Mouse (Mus musculus): ENCODE data around the gene Ttc9b. TPM values are rescaled to one million over a fixed set of nuclear protein-coding genes. Genes with fewer than 3 reads are reported as not detected.

The Ttc9b gene
- 0.20 TPM in 1 of 2 replicates, not detected in the other for polyA plus RNA-seq (2015; fragmentation: Nextera tagmentation; extraction: Ambion mirVana)

DNA sequence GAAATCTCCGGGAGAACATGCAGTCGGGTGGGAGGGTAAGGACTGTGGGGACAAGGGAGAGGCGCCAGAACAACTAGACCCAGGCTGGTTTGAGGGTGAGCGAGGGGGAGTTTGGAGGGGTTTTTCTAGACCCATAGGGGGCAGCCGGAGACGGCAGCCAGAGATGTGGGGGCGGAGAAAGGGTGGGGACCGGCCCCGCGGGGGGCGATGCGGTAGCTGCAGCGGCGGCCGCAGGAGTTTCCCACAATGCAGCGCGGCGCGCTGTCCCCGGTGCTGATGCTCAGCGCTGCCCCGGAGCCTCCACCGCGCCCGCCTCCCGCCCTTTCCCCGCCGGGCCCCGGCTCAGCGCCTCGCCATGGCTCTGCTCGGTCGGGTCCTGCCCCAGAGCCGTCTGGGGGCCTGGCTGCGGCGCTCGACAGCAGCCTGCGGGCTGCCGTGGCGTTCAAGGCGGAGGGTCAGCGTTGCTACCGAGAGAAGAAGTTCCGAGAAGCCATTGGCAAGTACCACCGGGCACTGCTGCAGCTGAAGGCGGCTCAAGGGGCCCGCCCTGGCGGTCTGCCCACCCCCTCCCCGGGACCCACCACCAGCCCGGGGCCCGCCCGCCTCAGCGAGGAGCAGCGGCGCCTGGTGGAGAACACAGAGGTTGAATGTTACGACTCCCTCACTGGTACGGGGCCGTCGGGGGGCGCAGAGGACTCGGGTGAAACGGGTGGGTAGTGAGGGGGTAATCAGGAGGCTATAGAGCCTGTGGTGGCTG, at the start of gene Ttc9b:
Gene Ttc9b (plus strand): TSS at position 235 of the 757 bp plus-strand sequence.
- no peaks in the 10 kb centered on the region for H3K9me3 ChIP-seq
- peaks cover 26% of the 10 kb centered on the region for H3K36me3 ChIP-seq
- H3K27me3 ChIP-seq, result peaks cover 70% of the 10 kb centered on the region
- WGBS, result 3% methylated on average over 62 of the region's 62 CpGs
- peaks cover 10% of the 10 kb centered on the region for H3K4me1 ChIP-seq
- H3K9ac ChIP-seq, result no peak within 1 kb of the TSS
- no peak; the same call in 1 of the 2 replicates for ATAC-seq (ENCODE audit: insufficient number of reproducible peaks, low FRiP score, low TSS enrichment, low read depth)
- H3K4me2 ChIP-seq, result peak within 1 kb of the TSS; percentile 49
- H3K4me3 ChIP-seq, result peak within 1 kb of the TSS; percentile 31
- H3K27ac ChIP-seq, result no peak within 1 kb of the TSS

DNA sequence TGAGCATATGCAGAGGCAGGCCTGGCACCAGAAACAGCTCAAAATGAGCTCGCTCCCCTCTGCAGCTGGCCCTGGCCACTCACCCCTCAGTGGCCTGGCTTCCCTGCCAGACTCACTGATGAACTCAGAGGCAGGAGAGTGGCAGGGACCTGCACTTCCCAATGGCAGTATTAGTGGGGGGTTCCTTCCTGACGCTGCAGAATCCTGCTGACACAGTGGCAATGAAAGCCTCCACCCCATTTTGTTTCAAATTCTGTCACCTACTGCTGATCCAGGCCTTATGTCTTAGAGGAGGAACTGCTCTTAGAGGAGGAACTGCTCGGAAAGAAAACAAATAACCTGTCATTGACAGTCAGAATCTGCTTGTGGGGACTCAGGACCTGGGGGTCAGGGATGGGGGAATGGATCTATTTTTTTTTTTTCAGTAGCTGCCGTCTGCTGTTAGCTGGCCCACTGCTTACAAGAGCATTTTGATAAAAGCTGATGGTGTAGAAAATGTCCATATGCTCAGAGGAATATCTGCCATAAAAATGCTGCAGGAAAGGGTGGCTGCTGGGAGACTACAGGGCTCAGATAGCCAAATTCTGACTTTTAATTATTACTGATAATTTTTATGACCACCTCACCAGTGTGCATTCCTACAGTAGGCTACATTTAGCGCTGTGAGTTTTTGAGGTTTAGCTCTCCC, 48.9 kb upstream of the Ttc9b start:
- no peak for ATAC-seq (ENCODE audit: insufficient number of reproducible peaks, low FRiP score, low TSS enrichment, low read depth)
- Histone ChIP-seq H3K4me1 (peaks cover 56% of the 10 kb centered on the region), H3K9ac (no peak overlapping the region), H3K9me3 (no peaks in the 10 kb centered on the region), H3K36me3 (peaks cover 19% of the 10 kb centered on the region), H3K27ac (peak overlapping the region; percentile 83), H3K4me3 (no peak overlapping the region), H3K27me3 (no peaks in the 10 kb centered on the region), H3K4me2 (no peak overlapping the region)
- WGBS, result 54% methylated on average over 5 of the region's 5 CpGs

DNA sequence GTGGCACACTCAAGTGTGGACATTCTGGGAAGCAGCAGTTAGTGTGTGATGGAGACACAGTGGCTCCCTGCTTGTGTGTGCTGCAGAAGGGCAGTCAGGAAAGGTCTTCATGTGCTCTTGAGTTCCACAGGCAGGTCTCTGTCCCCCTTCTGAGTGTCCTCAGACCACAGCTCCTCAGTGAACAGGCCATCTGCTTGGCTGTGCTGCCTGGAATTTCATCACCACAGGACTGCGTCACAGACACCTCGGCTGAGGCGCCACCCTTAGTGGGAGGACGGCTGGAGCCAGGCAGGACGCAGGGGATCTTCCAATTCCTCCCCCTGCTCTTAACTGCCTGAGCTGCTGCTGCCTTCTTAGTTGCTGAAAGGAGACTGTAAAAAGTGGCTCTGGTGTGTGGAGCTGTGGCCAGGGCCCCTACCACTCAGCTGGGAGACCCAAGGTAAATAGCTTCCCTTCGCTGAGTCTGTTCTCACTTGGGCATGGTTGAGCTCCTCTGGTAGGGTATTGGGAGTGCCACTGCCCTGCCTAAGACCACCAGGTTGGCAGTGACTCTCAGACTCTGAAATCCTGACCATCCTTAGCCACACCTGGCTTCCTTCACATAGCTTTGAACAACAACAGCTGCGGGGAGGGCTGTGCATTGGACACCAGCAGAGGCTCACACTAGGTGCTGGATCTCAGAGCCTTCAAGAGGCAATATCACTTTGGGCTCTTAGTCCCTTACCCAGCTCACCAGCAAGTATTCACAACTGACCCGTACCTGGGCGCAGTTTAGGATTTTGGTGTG, 48.0 kb upstream of the Ttc9b start:
- Histone ChIP-seq H3K9me3 (no peaks in the 10 kb centered on the region), H3K27ac (peak overlapping the region; percentile 83), H3K9ac (no peak overlapping the region), H3K4me3 (no peak overlapping the region), H3K4me1 (peaks cover 53% of the 10 kb centered on the region), H3K36me3 (peaks cover 28% of the 10 kb centered on the region), H3K27me3 (no peaks in the 10 kb centered on the region), H3K4me2 (no peak overlapping the region)
- no peak for ATAC-seq (ENCODE audit: insufficient number of reproducible peaks, low FRiP score, low TSS enrichment, low read depth)
- whole genome bisulfite sequencing, result 54% methylated on average over 9 of the region's 9 CpGs

DNA sequence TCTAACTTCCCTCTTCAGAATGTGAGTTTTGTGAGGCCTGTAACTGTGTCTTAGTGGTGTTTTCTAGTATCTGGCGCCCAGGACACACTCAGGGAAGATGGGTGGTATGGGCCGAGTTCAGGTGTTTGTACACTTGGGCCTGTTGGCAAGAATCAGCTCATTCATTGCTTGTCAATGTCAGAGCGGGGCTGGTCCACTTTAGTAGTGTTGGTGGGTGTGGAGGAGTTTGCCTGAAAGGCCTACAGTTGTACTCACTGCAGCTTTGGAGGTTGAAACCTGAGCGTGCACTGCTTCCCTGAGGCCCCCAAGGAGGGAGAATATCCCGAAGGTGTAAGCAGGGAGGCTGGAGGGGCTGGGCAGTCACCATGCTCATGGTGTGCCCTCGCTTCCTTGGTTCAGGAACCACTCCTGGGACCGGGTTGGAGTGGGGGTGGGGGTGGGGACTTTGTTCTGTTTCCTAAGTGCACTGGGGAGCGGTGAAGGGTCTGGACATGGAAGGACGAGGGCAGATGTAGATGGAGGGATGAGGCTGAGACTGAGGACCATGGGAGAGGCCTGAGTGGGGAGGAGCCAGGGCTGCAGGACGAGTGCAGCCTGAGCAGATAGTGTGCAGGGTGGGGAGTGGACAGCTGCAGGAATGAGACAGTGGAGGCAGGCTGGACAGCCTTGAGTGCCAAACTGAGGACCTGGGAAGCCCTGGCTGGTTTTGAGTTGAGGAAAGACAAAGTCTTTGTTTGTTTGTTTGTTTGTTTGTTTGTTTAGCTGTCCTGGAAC, 47.0 kb upstream of the Ttc9b start:
- Histone ChIP-seq H3K9me3 (no peaks in the 10 kb centered on the region), H3K27ac (peak overlapping the region; percentile 83), H3K4me3 (no peak overlapping the region), H3K27me3 (no peaks in the 10 kb centered on the region), H3K36me3 (peaks cover 36% of the 10 kb centered on the region), H3K9ac (no peak overlapping the region), H3K4me2 (no peak overlapping the region), H3K4me1 (peaks cover 47% of the 10 kb centered on the region)
- ATAC-seq (ENCODE audit: insufficient number of reproducible peaks, low FRiP score, low TSS enrichment, low read depth), result no peak
- WGBS, result 47% methylated on average over 10 of the region's 10 CpGs

DNA sequence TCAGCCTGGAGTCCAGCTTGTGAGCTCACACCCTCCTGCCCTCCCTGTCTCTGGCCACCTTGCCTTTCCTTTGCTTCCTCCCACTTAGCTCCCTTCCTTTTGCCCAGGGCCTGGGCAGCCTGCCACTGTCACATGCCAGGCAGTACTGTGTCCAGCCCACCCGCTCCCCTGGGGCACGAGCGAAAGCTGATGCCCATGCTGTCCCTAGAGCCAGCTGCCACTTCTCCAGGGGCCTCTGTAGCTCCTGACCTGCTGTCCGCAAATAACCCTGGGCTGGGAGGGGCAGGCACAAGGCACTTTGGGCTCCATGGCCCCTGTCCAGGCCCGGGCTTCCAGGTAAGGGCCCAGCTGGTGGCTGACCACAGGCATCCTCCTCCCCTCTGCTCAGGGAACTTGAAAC, 46.1 kb upstream of the Ttc9b start:
- Histone ChIP-seq H3K4me2 (no peak overlapping the region), H3K9me3 (no peaks in the 10 kb centered on the region), H3K27ac (peak overlapping the region; percentile 64), H3K36me3 (peaks cover 36% of the 10 kb centered on the region), H3K27me3 (no peaks in the 10 kb centered on the region), H3K9ac (no peak overlapping the region), H3K4me3 (no peak overlapping the region), H3K4me1 (peaks cover 42% of the 10 kb centered on the region)
- WGBS, result 55% methylated on average over 5 of the region's 5 CpGs
- ATAC-seq (ENCODE audit: insufficient number of reproducible peaks, low FRiP score, low TSS enrichment, low read depth), result no peak

DNA sequence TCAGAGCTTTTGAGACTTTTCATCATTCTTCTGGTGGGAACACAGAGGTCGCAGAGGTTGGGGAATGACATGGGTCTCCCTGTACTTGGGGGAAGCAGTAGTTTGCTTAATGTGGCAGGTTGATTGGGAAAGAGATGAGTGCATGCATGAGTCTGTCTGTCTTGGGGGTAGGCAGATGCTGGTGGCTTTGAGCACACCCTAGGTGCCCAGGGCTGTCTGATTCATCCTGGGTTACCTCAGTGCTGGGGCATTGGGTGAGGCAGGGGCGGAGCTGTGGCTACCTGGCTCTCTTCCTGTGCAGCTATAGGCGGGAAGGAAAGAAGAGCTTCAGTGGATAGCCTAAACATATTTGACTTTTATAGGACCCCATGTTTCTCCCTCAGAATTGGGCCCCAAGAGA, 45.6 kb upstream of the Ttc9b start:
- no peak overlapping the region for H3K4me2 ChIP-seq
- H3K27ac ChIP-seq, result peak overlapping the region; percentile 64; the same call in 1 of the 2 replicates
- ATAC-seq (ENCODE audit: insufficient number of reproducible peaks, low FRiP score, low TSS enrichment, low read depth), result no peak
- peaks cover 38% of the 10 kb centered on the region for H3K4me1 ChIP-seq
- no peak overlapping the region for H3K4me3 ChIP-seq
- no peaks in the 10 kb centered on the region for H3K27me3 ChIP-seq
- H3K9ac ChIP-seq, result no peak overlapping the region
- WGBS, result 82% methylated on average over 3 of the region's 3 CpGs
- peaks cover 33% of the 10 kb centered on the region for H3K36me3 ChIP-seq
- H3K9me3 ChIP-seq, result no peaks in the 10 kb centered on the region

DNA sequence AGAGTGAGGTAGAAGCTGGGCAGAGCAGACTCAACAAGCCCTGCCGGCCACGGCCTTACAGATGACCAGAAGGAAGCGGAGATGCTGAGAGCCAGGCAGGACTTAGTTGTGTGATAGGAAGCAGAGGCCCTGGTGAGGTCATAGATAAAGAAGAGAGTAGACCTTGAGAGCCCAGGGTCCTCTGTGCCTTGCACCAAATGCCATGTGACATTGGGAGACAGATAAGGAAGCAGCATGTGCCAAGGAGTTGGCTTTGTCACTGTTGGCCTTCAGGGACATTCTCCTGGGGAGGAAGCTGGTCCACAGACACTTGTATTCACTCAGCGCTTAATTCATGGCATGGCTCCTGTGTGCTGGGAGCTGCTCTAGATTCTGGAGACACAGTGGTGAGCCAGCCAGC, 44.4 kb upstream of the Ttc9b start:
- H3K27me3 ChIP-seq, result no peaks in the 10 kb centered on the region
- H3K27ac ChIP-seq, result no peak overlapping the region
- no peak overlapping the region for H3K4me2 ChIP-seq
- no peaks in the 10 kb centered on the region for H3K9me3 ChIP-seq
- peaks cover 35% of the 10 kb centered on the region for H3K4me1 ChIP-seq
- ATAC-seq (ENCODE audit: insufficient number of reproducible peaks, low FRiP score, low TSS enrichment, low read depth), result no peak
- no peak overlapping the region for H3K9ac ChIP-seq
- WGBS, result 96% methylated on average over 4 of the region's 4 CpGs
- no peak overlapping the region for H3K4me3 ChIP-seq
- peaks cover 31% of the 10 kb centered on the region for H3K36me3 ChIP-seq

DNA sequence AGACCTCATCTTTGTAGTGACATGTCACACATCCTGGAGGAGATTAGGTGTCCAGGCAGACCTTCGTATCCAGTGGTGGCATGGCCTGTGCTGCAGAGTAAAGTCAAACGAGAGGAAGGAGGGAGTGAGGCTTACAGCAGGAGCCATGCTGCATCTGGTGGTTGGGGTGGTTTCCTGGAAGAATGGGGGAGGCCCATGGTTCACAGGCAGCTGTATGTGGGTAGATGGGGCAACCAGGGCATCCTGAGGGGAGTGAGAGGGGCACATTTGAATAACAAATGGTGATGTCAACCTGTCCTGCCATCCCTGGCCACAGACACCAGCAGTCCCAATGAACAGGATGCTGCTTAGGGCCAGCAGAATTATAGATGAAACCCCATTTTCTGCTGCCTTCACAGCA, 44.0 kb upstream of the Ttc9b start:
- H3K4me2 ChIP-seq, result no peak overlapping the region
- H3K4me3 ChIP-seq, result no peak overlapping the region
- WGBS, result 76% methylated on average over 2 of the region's 2 CpGs
- H3K27ac ChIP-seq, result no peak overlapping the region
- no peak for ATAC-seq (ENCODE audit: insufficient number of reproducible peaks, low FRiP score, low TSS enrichment, low read depth)
- H3K4me1 ChIP-seq, result peaks cover 32% of the 10 kb centered on the region
- no peaks in the 10 kb centered on the region for H3K27me3 ChIP-seq
- no peak overlapping the region for H3K9ac ChIP-seq
- H3K36me3 ChIP-seq, result peaks cover 31% of the 10 kb centered on the region
- no peaks in the 10 kb centered on the region for H3K9me3 ChIP-seq

DNA sequence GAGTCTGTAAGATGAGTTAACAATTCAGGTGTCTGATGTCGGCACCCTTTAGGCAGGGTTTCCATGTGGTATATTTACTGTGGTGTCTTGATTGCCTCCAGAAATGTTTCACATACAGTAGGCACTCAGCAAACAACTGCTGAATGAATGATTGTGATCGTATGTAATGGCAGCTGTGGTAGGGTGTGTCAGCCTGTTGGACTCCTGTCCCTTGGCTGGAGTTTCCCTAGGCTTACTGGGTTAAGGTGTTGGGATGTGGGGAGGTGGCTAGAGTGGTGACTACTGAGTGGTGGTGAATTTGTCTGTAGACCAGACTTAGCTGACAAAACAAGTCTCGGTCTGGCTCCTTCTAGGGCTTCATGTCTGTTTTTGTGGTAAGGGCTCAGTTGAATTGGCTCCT, 43.3 kb upstream of the Ttc9b start:
- H3K4me2 ChIP-seq, result no peak overlapping the region
- no peak overlapping the region for H3K9ac ChIP-seq
- no peak overlapping the region for H3K27ac ChIP-seq
- H3K4me1 ChIP-seq, result peaks cover 27% of the 10 kb centered on the region
- H3K4me3 ChIP-seq, result no peak overlapping the region
- WGBS, result 92% methylated on average over 3 of the region's 3 CpGs
- no peaks in the 10 kb centered on the region for H3K27me3 ChIP-seq
- no peaks in the 10 kb centered on the region for H3K9me3 ChIP-seq
- H3K36me3 ChIP-seq, result peaks cover 31% of the 10 kb centered on the region
- no peak for ATAC-seq (ENCODE audit: insufficient number of reproducible peaks, low FRiP score, low TSS enrichment, low read depth)

DNA sequence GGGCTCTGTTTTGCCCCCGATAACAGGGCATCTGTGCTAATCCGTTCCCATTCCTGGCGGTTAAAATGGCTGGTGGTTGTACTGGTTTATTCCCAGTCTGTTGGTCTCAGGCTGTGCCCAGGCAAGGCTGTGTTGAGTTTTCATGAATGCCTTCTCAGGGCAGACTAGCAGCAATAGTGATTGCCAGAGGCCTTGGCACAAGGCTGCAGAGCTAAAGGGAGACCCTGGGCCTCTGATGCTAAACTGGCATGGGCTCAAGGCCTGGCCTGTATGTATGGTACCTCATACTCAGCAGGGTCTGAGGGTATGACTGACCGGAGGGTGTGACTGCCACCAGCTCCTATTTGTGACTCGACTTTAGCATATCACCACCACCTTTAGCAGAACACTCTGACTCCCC, 42.8 kb upstream of the Ttc9b start:
- no peak for ATAC-seq (ENCODE audit: insufficient number of reproducible peaks, low FRiP score, low TSS enrichment, low read depth)
- Histone ChIP-seq H3K27ac (no peak overlapping the region), H3K9ac (no peak overlapping the region), H3K36me3 (peaks cover 35% of the 10 kb centered on the region), H3K9me3 (no peaks in the 10 kb centered on the region), H3K4me3 (no peak overlapping the region), H3K4me1 (peaks cover 22% of the 10 kb centered on the region), H3K27me3 (no peaks in the 10 kb centered on the region), H3K4me2 (no peak overlapping the region)
- WGBS, result 88% methylated on average over 5 of the region's 5 CpGs

DNA sequence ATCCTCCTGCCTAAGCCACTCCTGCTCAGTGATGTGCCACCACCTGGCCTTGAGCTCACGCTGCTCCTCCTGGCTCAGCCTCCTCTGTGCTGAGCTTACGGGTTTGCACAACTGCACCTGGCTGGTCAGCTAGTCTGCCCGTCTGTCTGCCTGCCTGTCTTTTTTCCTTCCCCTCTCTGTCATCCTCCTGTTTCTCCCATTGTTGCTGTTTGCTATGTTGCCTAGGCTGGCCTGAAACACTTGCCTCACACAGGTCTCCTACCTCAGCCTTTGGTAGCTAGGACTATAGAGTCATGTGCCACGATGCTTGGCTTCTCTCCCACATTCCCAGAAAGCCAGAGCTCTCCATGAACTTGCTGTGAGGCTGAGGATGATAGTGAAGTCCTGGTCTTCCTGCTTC, 40.8 kb upstream of the Ttc9b start:
- H3K4me1 ChIP-seq, result peaks cover 2% of the 10 kb centered on the region
- ATAC-seq (ENCODE audit: insufficient number of reproducible peaks, low FRiP score, low TSS enrichment, low read depth), result no peak
- 78% methylated on average over 4 of the region's 4 CpGs for WGBS
- H3K4me3 ChIP-seq, result no peak overlapping the region
- H3K9me3 ChIP-seq, result no peaks in the 10 kb centered on the region
- no peak overlapping the region for H3K27ac ChIP-seq
- no peak overlapping the region for H3K9ac ChIP-seq
- H3K27me3 ChIP-seq, result no peaks in the 10 kb centered on the region
- peaks cover 55% of the 10 kb centered on the region for H3K36me3 ChIP-seq
- no peak overlapping the region for H3K4me2 ChIP-seq

Measured in limb, embryonic 15.5 days (tissue).